Mouse (Mus musculus) ES-E14 (cell line): ENCODE measurements around the gene Scel. TPM values are rescaled to one million over a fixed set of nuclear protein-coding genes. Genes with fewer than 3 reads are reported as not detected.

Experiments
- DNase-seq: peaks from one replicate; pipeline ENCODE4 v3.0.0-alpha.2; 2013; ENCODE audit warnings: low read depth, low spot score
- H3K27ac ChIP-seq: 2 replicates; pipeline ENCODE4 v1.5.1; 2012; ENCODE audit warnings: low read depth, mild to moderate bottlenecking, low read length, moderate library complexity, mixed read lengths; ENCODE audit not compliant: poor library complexity, insufficient read depth, severe bottlenecking
- H3K36me3 ChIP-seq: 2 replicates; pipeline ENCODE4 v1.6.1; 2012; ENCODE audit warnings: mild to moderate bottlenecking, low read length, moderate library complexity, mixed read lengths; ENCODE audit not compliant: control insufficient read depth, poor library complexity, insufficient read depth, severe bottlenecking
- H3K4me1 ChIP-seq, 2 experiments: fragments of 150-350 bp in 1 of 2; sonication (generic) in 1 of 2; 2 replicates each; pipeline ENCODE4 v1.6.1; 2012; ENCODE audit warnings: low read length in 2 of 2, mild to moderate bottlenecking in 1 of 2, mixed read lengths in 1 of 2; ENCODE audit not compliant: control insufficient read depth in 2 of 2, insufficient read depth in 2 of 2, poor library complexity in 1 of 2
- H3K4me3 ChIP-seq, 2 experiments: fragments of 150-350 bp in 1 of 2; sonication (generic) in 1 of 2; 2 replicates each; pipeline ENCODE4 v1.5.1; 2012; ENCODE audit warnings: low read length in 2 of 2, low read depth in 1 of 2, mild to moderate bottlenecking in 1 of 2, mixed read lengths in 1 of 2; ENCODE audit not compliant: insufficient read depth in 1 of 2, poor library complexity in 1 of 2, severe bottlenecking in 1 of 2
- H3K9ac ChIP-seq: 2 replicates; pipeline ENCODE4 v1.6.1; 2012; ENCODE audit warnings: low read depth, mild to moderate bottlenecking, low read length, mixed read lengths; ENCODE audit not compliant: poor library complexity, insufficient read depth, severe bottlenecking
- H3K9me3 ChIP-seq: fragments of 150-350 bp; sonication (generic); 2 replicates; pipeline ENCODE4 v1.6.1; 2012; ENCODE audit warnings: low read depth, mild to moderate bottlenecking, low read length; ENCODE audit not compliant: control insufficient read depth, insufficient read depth
- CHD2 ChIP-seq: IDR thresholded peaks from 2 replicates; pipeline ENCODE4 v1.6.1; 2014; ENCODE audit warnings: mild to moderate bottlenecking, low read depth, low read length, inconsistent platforms
- HCFC1 ChIP-seq: IDR thresholded peaks from 2 replicates; pipeline ENCODE4 v1.6.1; 2012; ENCODE audit warnings: low read length, inconsistent platforms, borderline replicate concordance; ENCODE audit not compliant: insufficient read depth
- MAFK ChIP-seq: IDR thresholded peaks from 2 replicates; pipeline ENCODE4 v1.6.1; 2014; ENCODE audit warnings: mild to moderate bottlenecking, low read depth, low read length, inconsistent platforms; ENCODE audit not compliant: insufficient read depth
- ZC3H11A ChIP-seq: IDR thresholded peaks from 2 replicates; pipeline ENCODE4 v1.6.1; 2012; ENCODE audit warnings: low read depth, mild to moderate bottlenecking, inconsistent platforms, low read length, borderline replicate concordance
- ZNF384 ChIP-seq: IDR thresholded peaks from 2 replicates; pipeline ENCODE4 v1.6.1; 2012; ENCODE audit warnings: low read depth, low read length, inconsistent platforms
- in situ Hi-C, 2 experiments: fragments of 600-800 bp; cut with MboI; formaldehyde crosslinking; loops; one replicate each; pipeline ENCODE4 v1.15.1; 2025; ENCODE audit warnings: low sequenced_read_pairs in 2 of 2, inconsistent platforms in 1 of 2; ENCODE audit not compliant: unreplicated experiment in 2 of 2
- total RNA-seq: library from RNA; depleted of rRNA; stranded (reverse); fragments of 300-350 nt; gene quantifications from 2 replicates; pipeline ENCODE4 v1.2.3, GENCODE M21; 2012

Scel gene
- total RNA-seq, 1 experiment, result 0.49 TPM

DNA sequence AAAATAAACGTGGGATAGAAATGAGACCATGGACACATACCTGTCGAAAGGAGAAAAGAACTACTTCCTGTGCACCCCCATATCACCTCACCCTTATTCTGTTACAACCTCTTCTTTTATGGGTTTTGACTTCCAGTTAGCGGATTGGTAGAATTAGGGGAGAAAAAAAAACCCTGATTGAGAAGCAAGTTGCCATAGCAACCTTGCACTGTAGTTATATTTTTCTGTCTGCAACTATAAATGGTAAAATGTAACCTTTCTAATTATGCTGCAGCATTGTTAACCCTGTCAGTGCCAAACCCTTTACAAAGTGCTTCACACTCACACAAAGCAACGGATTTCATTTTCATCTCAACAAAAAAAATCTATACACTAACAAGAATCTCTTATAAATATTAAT, 39.2 kb downstream of the Scel start:
- Histone ChIP-seq H3K9ac (no peak overlapping the region), H3K36me3 (no peaks in the 10 kb centered on the region), H3K9me3 (no peaks in the 10 kb centered on the region), H3K27ac (no peak overlapping the region), H3K4me1 (peaks cover 0 to 2% of the 10 kb centered on the region in 2 experiments; a peak in 1 of 4 replicates), H3K4me3 (no peak overlapping the region)
- in situ Hi-C loops, result loop anchor here in 1 of 2 experiments (10.0 kb wide), 1 partner anchor 162 kb away; no protein-coding TSS in a partner anchor
- TF ChIP-seq HCFC1 (no peak), CHD2 (no peak)
- DNase-seq, result no peak

DNA sequence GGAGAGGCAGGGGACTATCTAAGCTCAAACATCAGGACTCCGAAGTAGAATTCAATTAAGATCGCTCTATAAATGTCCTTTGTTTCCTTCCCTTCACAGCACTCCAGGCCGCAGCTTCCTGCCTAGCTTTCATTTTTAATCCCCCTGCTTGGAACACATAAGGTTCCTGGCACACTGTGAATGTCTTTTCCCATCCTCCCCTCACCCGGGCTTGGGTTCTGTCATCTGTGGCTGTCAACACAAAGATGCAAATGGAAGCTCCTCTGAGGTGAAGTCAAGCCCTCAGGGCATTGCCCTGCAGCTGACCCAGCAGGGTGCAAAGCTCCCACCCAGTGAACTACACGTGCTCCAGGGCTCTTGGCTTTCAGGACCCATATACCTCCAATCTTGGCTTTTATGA, 43.5 kb downstream of the Scel start:
- Histone ChIP-seq H3K36me3 (no peaks in the 10 kb centered on the region), H3K9me3 (no peaks in the 10 kb centered on the region), H3K27ac (no peak overlapping the region), H3K4me1 (peaks cover 0 to 4% of the 10 kb centered on the region in 2 experiments; a peak in 1 of 4 replicates), H3K4me3 (no peak overlapping the region), H3K9ac (no peak overlapping the region)
- in situ Hi-C loops, result loop anchor here in 1 of 2 experiments (10.0 kb wide), 1 partner anchor 158 kb away; no protein-coding TSS in a partner anchor
- TF ChIP-seq HCFC1 (no peak), MAFK (no peak), ZNF384 (no peak), CHD2 (no peak), ZC3H11A (no peak)
- DNase-seq, result peak; percentile 40

DNA sequence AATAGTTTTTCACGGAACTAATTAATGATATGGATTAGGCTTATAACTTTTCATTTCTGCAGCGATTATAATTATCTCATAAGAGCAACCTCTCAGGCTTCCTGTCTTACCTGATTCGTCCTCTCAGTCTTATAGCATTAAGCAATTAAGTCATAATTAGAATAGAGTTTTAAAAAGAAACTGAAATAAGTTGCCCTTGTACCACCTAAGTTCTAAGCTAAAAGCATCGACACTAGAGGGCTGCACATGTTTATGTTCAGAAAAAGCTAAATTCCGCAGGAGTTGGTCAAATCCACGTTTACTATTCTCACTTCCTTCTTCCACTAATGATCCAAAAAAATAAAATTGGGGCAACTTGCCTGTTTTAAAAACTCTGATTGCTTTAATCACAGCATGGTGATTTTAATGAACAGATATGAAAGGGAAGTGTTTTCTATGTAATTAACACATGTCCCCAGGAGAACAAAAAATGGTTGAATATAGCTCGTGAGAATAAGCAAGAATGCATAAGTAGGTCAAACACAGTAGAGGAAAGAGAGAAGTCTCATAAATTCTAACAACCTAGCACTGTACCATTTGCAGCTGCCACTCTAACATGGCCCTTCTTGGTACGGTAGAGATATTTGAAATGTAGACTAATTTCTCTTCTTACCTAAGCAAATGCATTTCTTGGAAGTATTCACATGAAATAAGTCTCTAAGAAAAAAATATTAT, 48.4 kb downstream of the Scel start:
- in situ Hi-C loops, result no loop called here
- H3K4me1 ChIP-seq, result peaks cover 0 to 2% of the 10 kb centered on the region in 2 experiments; a peak in 1 of 4 replicates
- DNase-seq, result no peak
- no peak overlapping the region for H3K9ac ChIP-seq
- no peak for TF ChIP-seq ZC3H11A
- no peak for TF ChIP-seq ZNF384
- TF ChIP-seq HCFC1, result no peak
- TF ChIP-seq CHD2, result no peak
- no peak for TF ChIP-seq MAFK
- no peaks in the 10 kb centered on the region for H3K9me3 ChIP-seq
- H3K36me3 ChIP-seq, result no peaks in the 10 kb centered on the region
- H3K4me3 ChIP-seq, result no peak overlapping the region
- no peak overlapping the region for H3K27ac ChIP-seq

DNA sequence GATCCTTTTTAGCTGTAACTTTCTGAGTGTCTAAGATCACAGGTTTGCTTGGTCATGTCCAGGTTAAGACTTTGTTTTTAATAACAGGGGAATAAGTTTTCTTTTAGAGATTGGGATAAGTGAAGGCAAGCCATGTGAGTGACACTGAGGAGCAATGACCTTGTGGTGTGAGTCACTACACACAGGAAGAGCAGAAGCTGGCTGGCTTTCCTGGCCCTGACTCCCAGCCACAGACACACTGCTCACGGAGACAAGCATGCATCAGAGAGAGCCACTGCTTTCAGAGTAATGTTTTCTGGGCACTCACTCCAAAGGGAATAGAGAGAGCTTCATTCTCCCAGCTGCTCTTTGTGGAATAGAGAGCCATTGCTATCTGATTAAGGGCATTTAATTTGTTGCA, 54.8 kb downstream of the Scel start:
- H3K9me3 ChIP-seq, result no peaks in the 10 kb centered on the region
- no peak overlapping the region for H3K27ac ChIP-seq
- TF ChIP-seq CHD2, result no peak
- TF ChIP-seq ZNF384, result no peak
- no peak for TF ChIP-seq MAFK
- no peak for TF ChIP-seq ZC3H11A
- no peak for TF ChIP-seq HCFC1
- H3K4me3 ChIP-seq, result no peak overlapping the region
- in situ Hi-C loops, result no loop called here
- no peaks in the 10 kb centered on the region for H3K4me1 ChIP-seq
- H3K36me3 ChIP-seq, result no peaks in the 10 kb centered on the region
- H3K9ac ChIP-seq, result no peak overlapping the region
- DNase-seq, result no peak
